Comparison of ENCODE assay signal across 8 mouse cellular contexts in genomic region chr11:69855347-69855746, GRCm38 (mm10). TPM values are rescaled to one million over a fixed set of nuclear protein-coding genes. Genes with fewer than 3 reads are reported as not detected.
DNase-seq lines count a peak whose midpoint lies in the region; ATAC-seq and TF ChIP-seq lines count a peak whose summit lies in the region.

No protein-coding gene starts in this region.

- DNase-seq in CD4-positive, CD25-positive, alpha-beta regulatory T cell, adult 2 months (ENCODE audit: low read depth, low spot score) = peak; percentile 68
- peak; percentile 72 for DNase-seq in embryo, embryonic 10.5 days (ENCODE audit: low spot score)
- DNase-seq in gastrocnemius, adult 18-20 months (ENCODE audit: low spot score) = no peak

- peak overlapping the region; percentile 75 for H3K4me3 ChIP-seq in E14TG2a.4 (replicated peaks; ENCODE audit: low read length)
- H3K4me3 ChIP-seq in liver, embryonic 16.5 days (ENCODE audit: low read depth, low read length) = no peak overlapping the region
- no peak overlapping the region for H3K4me3 ChIP-seq in stomach, embryonic 15.5 days (replicated peaks)

- no peaks in the 10 kb centered on the region for H3K9me3 ChIP-seq in E14TG2a.4 (ENCODE audit: low read length)
- H3K9me3 ChIP-seq in liver, embryonic 16.5 days (replicated peaks; ENCODE audit: control insufficient read depth, low read length) = no peaks in the 10 kb centered on the region
- no peaks in the 10 kb centered on the region for H3K9me3 ChIP-seq in stomach, embryonic 15.5 days

- H3K9ac ChIP-seq in liver, embryonic 16.5 days (ENCODE audit: low read depth, low read length) = peak overlapping the region; percentile 46
- H3K9ac ChIP-seq in stomach, embryonic 15.5 days = no peak overlapping the region

- H3K4me2 ChIP-seq in liver, embryonic 16.5 days (ENCODE audit: low read depth, low read length) = peak overlapping the region; percentile 41
- peak overlapping the region; percentile 3; the same call in 1 of the 2 replicates for H3K4me2 ChIP-seq in stomach, embryonic 15.5 days

- H3K27ac ChIP-seq in liver, embryonic 16.5 days (ENCODE audit: low read length) = peak overlapping the region; percentile 93
- H3K27ac ChIP-seq in stomach, embryonic 15.5 days = no peak overlapping the region

- no peak for ATAC-seq in CD4-positive, CD25-positive, alpha-beta regulatory T cell, adult 4 months
- ATAC-seq in hematopoietic stem cell, adult 5-6 weeks (replicated peaks in 1 of 2; ENCODE audit: insufficient read depth in 1 of 2, low FRiP score in 2 of 2, low TSS enrichment in 1 of 2, low read depth in 1 of 2, poor library complexity in 2 of 2, severe bottlenecking in 2 of 2) = peak; percentile 43 to 50; a peak in 3 of 4 replicates
- 0 out of 2 replicates have a peak, but pooled peaks have one; percentile 14 for ATAC-seq in liver, embryonic 16.5 days (ENCODE audit: low read depth)
- no peak for ATAC-seq in stomach, embryonic 15.5 days (ENCODE audit: insufficient read depth, low FRiP score, low read depth)

- peak; percentile 33 for TF ChIP-seq CTCF in E14TG2a.4 (conservative IDR thresholded peaks at IDR 0.05; ENCODE audit: low read length)

- peaks cover 71% of the 10 kb centered on the region for H3K4me1 ChIP-seq in E14TG2a.4 (replicated peaks; ENCODE audit: low read depth, low read length)
- H3K4me1 ChIP-seq in liver, embryonic 16.5 days (ENCODE audit: control insufficient read depth, low read depth, low read length) = peaks cover 55% of the 10 kb centered on the region
- H3K4me1 ChIP-seq in stomach, embryonic 15.5 days = peaks cover 7% of the 10 kb centered on the region

- H3K36me3 ChIP-seq in E14TG2a.4 (ENCODE audit: insufficient read depth, low read length) = peaks cover 45% of the 10 kb centered on the region
- H3K36me3 ChIP-seq in liver, embryonic 16.5 days (ENCODE audit: control insufficient read depth, insufficient read depth) = peaks cover 14% of the 10 kb centered on the region
- peaks cover 21% of the 10 kb centered on the region for H3K36me3 ChIP-seq in stomach, embryonic 15.5 days

- H3K27me3 ChIP-seq in E14TG2a.4 (ENCODE audit: insufficient read depth, low read length) = peaks cover 27% of the 10 kb centered on the region
- peaks cover 10% of the 10 kb centered on the region for H3K27me3 ChIP-seq in liver, embryonic 16.5 days (ENCODE audit: control insufficient read depth, insufficient read depth, low read depth, low read length)
- H3K27me3 ChIP-seq in stomach, embryonic 15.5 days (replicated peaks) = peaks cover 4% of the 10 kb centered on the region; the same call in 1 of the 2 replicates

- 19% methylated on average over 16 of the region's 16 CpGs for WGBS in liver, embryonic 16.5 days (ENCODE audit: insufficient replicate concordance)
- whole genome bisulfite sequencing in stomach, embryonic 15.5 days = 30% methylated on average over 16 of the region's 16 CpGs

RNA-seq across cellular contexts. Expression of gene Tnk1, which starts 3.2 kb away (rescaled TPM):
- polyA plus RNA-seq in CD4-positive, CD25-positive, alpha-beta regulatory T cell, adult 4 months (2017; shearing (Covaris generic)) = not detected
- total RNA-seq in hematopoietic stem cell, adult 5-6 weeks (2017) = 0.50 and 4.4 TPM in 2 replicates
- 0.74 and 0.96 TPM in 2 replicates for polyA plus RNA-seq in liver, embryonic 16.5 days (2015; fragmentation: Nextera tagmentation; extraction: Ambion mirVana)
- 12.9 and 15.4 TPM in 2 replicates for polyA plus RNA-seq in stomach, embryonic 15.5 days (2015; fragmentation: Nextera tagmentation; extraction: Ambion mirVana)
- under 1 TPM in 1 of 2 experiments, not detected in 1; 0.07 TPM for total RNA-seq in gastrocnemius, adult 18-20 months (2021)

RNA-seq across cellular contexts. Expression of gene Plscr3, which starts 9.2 kb away (rescaled TPM):
- 10 to 100 TPM; 22.4 to 33.5 TPM for polyA plus RNA-seq in CD4-positive, CD25-positive, alpha-beta regulatory T cell, adult 4 months (2017; shearing (Covaris generic))
- total RNA-seq in hematopoietic stem cell, adult 5-6 weeks (2017) = 27.2 and 33.3 TPM in 2 replicates
- 22.0 and 27.8 TPM in 2 replicates for polyA plus RNA-seq in liver, embryonic 16.5 days (2015; fragmentation: Nextera tagmentation; extraction: Ambion mirVana)
- 80.8 and 81.3 TPM in 2 replicates for polyA plus RNA-seq in stomach, embryonic 15.5 days (2015; fragmentation: Nextera tagmentation; extraction: Ambion mirVana)
- 10 to 100 TPM; 10.1 to 12.7 TPM for total RNA-seq in gastrocnemius, adult 18-20 months (2021)

RNA-seq across cellular contexts. Expression of gene Tmem256, which starts 17.0 kb away (rescaled TPM):
- 100 to 1,000 TPM in 1 of 2 experiments, 10 to 100 TPM in 1; 93.2 to 114 TPM for polyA plus RNA-seq in CD4-positive, CD25-positive, alpha-beta regulatory T cell, adult 4 months (2017; shearing (Covaris generic))
- total RNA-seq in hematopoietic stem cell, adult 5-6 weeks (2017) = 130 and 149 TPM in 2 replicates
- 404 and 413 TPM in 2 replicates for polyA plus RNA-seq in liver, embryonic 16.5 days (2015; fragmentation: Nextera tagmentation; extraction: Ambion mirVana)
- polyA plus RNA-seq in stomach, embryonic 15.5 days (2015; fragmentation: Nextera tagmentation; extraction: Ambion mirVana) = 400 and 416 TPM in 2 replicates
- 100 to 1,000 TPM; 141 to 164 TPM for total RNA-seq in gastrocnemius, adult 18-20 months (2021)

RNA-seq across cellular contexts. Expression of gene Nlgn2, which starts 17.8 kb away (rescaled TPM):
- polyA plus RNA-seq in CD4-positive, CD25-positive, alpha-beta regulatory T cell, adult 4 months (2017; shearing (Covaris generic)) = 1 to 10 TPM; 1.1 to 1.2 TPM
- 8.7 and 17.8 TPM in 2 replicates for total RNA-seq in hematopoietic stem cell, adult 5-6 weeks (2017)
- 0.66 and 0.83 TPM in 2 replicates for polyA plus RNA-seq in liver, embryonic 16.5 days (2015; fragmentation: Nextera tagmentation; extraction: Ambion mirVana)
- 6.3 and 7.4 TPM in 2 replicates for polyA plus RNA-seq in stomach, embryonic 15.5 days (2015; fragmentation: Nextera tagmentation; extraction: Ambion mirVana)
- total RNA-seq in gastrocnemius, adult 18-20 months (2021) = 1 to 10 TPM; 1.9 to 2.9 TPM

RNA-seq across cellular contexts. Expression of gene Tmem95, which starts 22.5 kb away (rescaled TPM):
- not detected for polyA plus RNA-seq in CD4-positive, CD25-positive, alpha-beta regulatory T cell, adult 4 months (2017; shearing (Covaris generic))
- not detected in 2 replicates for total RNA-seq in hematopoietic stem cell, adult 5-6 weeks (2017)
- polyA plus RNA-seq in liver, embryonic 16.5 days (2015; fragmentation: Nextera tagmentation; extraction: Ambion mirVana) = not detected in 2 replicates
- polyA plus RNA-seq in stomach, embryonic 15.5 days (2015; fragmentation: Nextera tagmentation; extraction: Ambion mirVana) = not detected in 2 replicates
- not detected for total RNA-seq in gastrocnemius, adult 18-20 months (2021)

Comparison
In these comparisons a context has a peak if more than half of its experiments do, and no peak if none do; other contexts are left out.
1. ATAC-seq: peak in hematopoietic stem cell, adult 5-6 weeks (2 of 2) and liver, embryonic 16.5 days (single experiment); none in CD4-positive, CD25-positive, alpha-beta regulatory T cell, adult 4 months (single experiment) and stomach, embryonic 15.5 days (single experiment).